Mouse (Mus musculus): ENCODE measurements at regions not wholly inside any gene's neighbourhood (a gene's known extent, or its start where the extent isn't known, plus 50 kb on each side); places are given as distances from the start of the nearest gene placed in this dataset.

DNA sequence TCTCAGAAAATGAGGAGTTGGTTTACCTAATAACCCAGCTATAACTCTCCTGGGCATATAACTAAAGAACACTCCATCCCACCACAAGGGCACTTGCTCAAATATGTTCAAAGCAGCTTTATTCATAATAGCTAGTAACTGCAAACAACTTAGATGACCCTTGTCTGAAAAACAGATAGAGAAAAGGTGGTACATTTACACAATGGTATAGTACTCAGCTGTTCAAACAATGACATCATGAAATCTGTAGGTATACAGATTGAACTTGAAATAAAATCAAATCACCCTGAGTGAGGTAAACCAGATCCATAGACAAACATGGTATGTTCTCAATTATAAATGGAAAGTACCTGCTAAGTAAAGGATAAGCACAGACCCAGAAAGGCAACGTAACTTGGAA, 721.5 kb upstream of the Intu start:
- TF ChIP-seq POLR2A (IDR thresholded peaks at IDR 0.05; ENCODE audit: insufficient read length, low read depth), result no peak
- no peak for TF ChIP-seq E2F4 (IDR thresholded peaks at IDR 0.05; ENCODE audit: insufficient read depth)
- no peak for TF ChIP-seq MYOD1 (IDR thresholded peaks at IDR 0.05; ENCODE audit: control insufficient read depth in 1 of 3, insufficient read length in 2 of 3, low read depth in 2 of 3)
- no peak for TF ChIP-seq MYOG (IDR thresholded peaks at IDR 0.05; ENCODE audit: control insufficient read depth in 1 of 3, insufficient read depth in 1 of 3, insufficient read length in 2 of 3, low read depth in 2 of 3)
- TF ChIP-seq TCF12 (IDR thresholded peaks at IDR 0.05; ENCODE audit: insufficient read depth, poor library complexity, severe bottlenecking), result no peak
- no peak for TF ChIP-seq CEBPB (IDR thresholded peaks at IDR 0.05; ENCODE audit: insufficient read depth, poor library complexity, severe bottlenecking)
- no peak for TF ChIP-seq MAX (IDR thresholded peaks at IDR 0.05; ENCODE audit: low read depth)
- no peak for TF ChIP-seq SRF (IDR thresholded peaks at IDR 0.05; ENCODE audit: control insufficient read depth, insufficient read length, low read depth)

All from myocyte (in vitro differentiated cells).